Mouse (Mus musculus): ENCODE measurements around the gene Llgl1. TPM values are rescaled to one million over a fixed set of nuclear protein-coding genes. Genes with fewer than 3 reads are reported as not detected.

Gene Llgl1
- total and polyA plus RNA-seq, 3 experiments, result 11.1 to 23.5 (median 11.1) TPM

GRCm38 (mm10) chr11:60727392-60728140 lies 28.0 kb downstream of the Llgl1 start:
- Histone ChIP-seq H3K27ac (peak overlapping the region; percentile 91), H3K36me3 (ENCODE audit: control insufficient read depth, insufficient read depth, low read length) (no peaks in the 10 kb centered on the region; the same call in 1 of the 2 replicates), H3K4me1 (ENCODE audit: control insufficient read depth, insufficient read depth, low read length) (peaks cover 16% of the 10 kb centered on the region), H3K9ac (ENCODE audit: low read depth, low read length) (peak overlapping the region; percentile 90), H3K79me2 (replicated peaks; ENCODE audit: control insufficient read depth, insufficient read depth, low read length) (peaks cover 2% of the 10 kb centered on the region; the same call in 1 of the 2 replicates), H3K27me3 (ENCODE audit: control insufficient read depth, insufficient read depth, low read length) (no peaks in the 10 kb centered on the region), H3K4me3 (peak overlapping the region; percentile 73)
- no peak; the same call in 1 of the 2 replicates for TF ChIP-seq CTCF (IDR thresholded peaks at IDR 0.05)
- 0 out of 2 replicates have a peak, but pooled peaks have one; percentile 33 for TF ChIP-seq POLR2A (IDR thresholded peaks at IDR 0.05; ENCODE audit: insufficient read depth, low read depth, low read length)
- TF ChIP-seq EP300 (IDR thresholded peaks at IDR 0.05; ENCODE audit: insufficient read depth, low read depth, low read length), result no peak
- DNase-seq, result peak in 1 of 2 experiments; percentile 54
- intact Hi-C loops (cut with DNase I), result loop anchor here (1.0 kb wide), 2 partner anchors 28 to 50 kb away; partner anchors contain the start of genes Llgl1, Smcr8 and Top3a
- 1% methylated on average over 12 of the region's 12 CpGs for WGBS

- H3K4me3 ChIP-seq, result peak within 1 kb of the TSS; percentile 73
- H3K27me3 ChIP-seq (ENCODE audit: control insufficient read depth, insufficient read depth, low read length), result no peaks in the 10 kb centered on the region
- H3K4me1 ChIP-seq (ENCODE audit: control insufficient read depth, insufficient read depth, low read length), result peaks cover 16% of the 10 kb centered on the region
- peak within 1 kb of the TSS; percentile 90 for H3K9ac ChIP-seq (ENCODE audit: low read depth, low read length)
- intact Hi-C loops (cut with DNase I), result loop anchor here (1.0 kb wide), 1 partner anchor 29 kb away; the partner anchor contains the start of gene Llgl1
- no peaks in the 10 kb centered on the region; the same call in 1 of the 2 replicates for H3K36me3 ChIP-seq (ENCODE audit: control insufficient read depth, insufficient read depth, low read length)
- TF ChIP-seq CTCF (IDR thresholded peaks at IDR 0.05) (no peak), POLR2A (IDR thresholded peaks at IDR 0.05; ENCODE audit: insufficient read depth, low read depth, low read length) (peak; percentile 80), EP300 (IDR thresholded peaks at IDR 0.05; ENCODE audit: insufficient read depth, low read depth, low read length) (0 out of 2 replicates have a peak, but pooled peaks have one; percentile 13)
- WGBS, result under 1% methylated on average over 44 of the region's 44 CpGs
- peaks cover 2% of the 10 kb centered on the region; the same call in 1 of the 2 replicates for H3K79me2 ChIP-seq (replicated peaks; ENCODE audit: control insufficient read depth, insufficient read depth, low read length)
- DNase-seq, result peak; percentile 94 to 97
- peak within 1 kb of the TSS; percentile 91 for H3K27ac ChIP-seq
These were observed 28.8 kb downstream of the Llgl1 start, which contains the start of gene Mief2 for GRCm38 (mm10) chr11:60728260-60728761. Gene Mief2 (plus strand): TSS chr11:60728398.

GRCm38 (mm10) chr11:60729217-60729641 lies 29.7 kb downstream of the Llgl1 start:
- Histone ChIP-seq H3K27ac (peak overlapping the region; percentile 91), H3K4me1 (ENCODE audit: control insufficient read depth, insufficient read depth, low read length) (peaks cover 16% of the 10 kb centered on the region), H3K36me3 (ENCODE audit: control insufficient read depth, insufficient read depth, low read length) (no peaks in the 10 kb centered on the region; the same call in 1 of the 2 replicates), H3K9ac (ENCODE audit: low read depth, low read length) (peak overlapping the region; percentile 47), H3K79me2 (replicated peaks; ENCODE audit: control insufficient read depth, insufficient read depth, low read length) (peaks cover 2% of the 10 kb centered on the region; the same call in 1 of the 2 replicates), H3K27me3 (ENCODE audit: control insufficient read depth, insufficient read depth, low read length) (no peaks in the 10 kb centered on the region), H3K4me3 (peak overlapping the region; percentile 73)
- no peak for TF ChIP-seq POLR2A (IDR thresholded peaks at IDR 0.05; ENCODE audit: insufficient read depth, low read depth, low read length)
- TF ChIP-seq EP300 (IDR thresholded peaks at IDR 0.05; ENCODE audit: insufficient read depth, low read depth, low read length), result no peak
- TF ChIP-seq CTCF (IDR thresholded peaks at IDR 0.05), result no peak
- WGBS, result 46% methylated on average over 6 of the region's 6 CpGs
- DNase-seq, result peak in 1 of 2 experiments; percentile 41
- intact Hi-C loops (cut with DNase I), result no loop called here

- Histone ChIP-seq H3K27ac (no peak overlapping the region; the same call in 1 of the 2 replicates), H3K36me3 (ENCODE audit: control insufficient read depth, insufficient read depth, low read length) (no peaks in the 10 kb centered on the region; the same call in 1 of the 2 replicates), H3K4me3 (no peak overlapping the region), H3K27me3 (ENCODE audit: control insufficient read depth, insufficient read depth, low read length) (no peaks in the 10 kb centered on the region), H3K79me2 (replicated peaks; ENCODE audit: control insufficient read depth, insufficient read depth, low read length) (peaks cover 2% of the 10 kb centered on the region; the same call in 1 of the 2 replicates), H3K4me1 (ENCODE audit: control insufficient read depth, insufficient read depth, low read length) (peaks cover 16% of the 10 kb centered on the region), H3K9ac (ENCODE audit: low read depth, low read length) (no peak overlapping the region)
- DNase-seq, result no peak
- WGBS, result 75% methylated on average over 9 of the region's 9 CpGs
- intact Hi-C loops (cut with DNase I), result no loop called here
- no peak for TF ChIP-seq CTCF (IDR thresholded peaks at IDR 0.05)
- no peak for TF ChIP-seq POLR2A (IDR thresholded peaks at IDR 0.05; ENCODE audit: insufficient read depth, low read depth, low read length)
- no peak for TF ChIP-seq EP300 (IDR thresholded peaks at IDR 0.05; ENCODE audit: insufficient read depth, low read depth, low read length)
These were observed 30.6 kb downstream of the Llgl1 start for GRCm38 (mm10) chr11:60730169-60730568.

GRCm38 (mm10) chr11:60731251-60731650 lies 31.7 kb downstream of the Llgl1 start:
- Histone ChIP-seq H3K4me3 (no peak overlapping the region), H3K36me3 (ENCODE audit: control insufficient read depth, insufficient read depth, low read length) (no peaks in the 10 kb centered on the region; the same call in 1 of the 2 replicates), H3K27me3 (ENCODE audit: control insufficient read depth, insufficient read depth, low read length) (no peaks in the 10 kb centered on the region), H3K9ac (ENCODE audit: low read depth, low read length) (no peak overlapping the region), H3K4me1 (ENCODE audit: control insufficient read depth, insufficient read depth, low read length) (peaks cover 12% of the 10 kb centered on the region), H3K79me2 (replicated peaks; ENCODE audit: control insufficient read depth, insufficient read depth, low read length) (no peaks in the 10 kb centered on the region), H3K27ac (no peak overlapping the region)
- intact Hi-C loops (cut with DNase I), result no loop called here
- DNase-seq, result no peak
- WGBS, result 73% methylated on average over 14 of the region's 14 CpGs
- TF ChIP-seq POLR2A (IDR thresholded peaks at IDR 0.05; ENCODE audit: insufficient read depth, low read depth, low read length), result no peak
- TF ChIP-seq CTCF (IDR thresholded peaks at IDR 0.05), result no peak
- no peak for TF ChIP-seq EP300 (IDR thresholded peaks at IDR 0.05; ENCODE audit: insufficient read depth, low read depth, low read length)
